Mouse (Mus musculus): ENCODE measurements around the gene Kank1. TPM values are rescaled to one million over a fixed set of nuclear protein-coding genes. Genes with fewer than 3 reads are reported as not detected.

Gene Kank1
- polyA plus RNA-seq, 1 experiment from 2014 or later = 23.0 TPM

- Histone ChIP-seq H3K4me1 (peaks cover 31% of the 10 kb centered on the region), H3K27ac (peak overlapping the region; percentile 81), H3K27me3 (replicated peaks) (0 out of 2 replicates have a peak, but pooled peaks cover 3% of the 10 kb centered on the region), H3K9ac (no peak overlapping the region), H3K4me3 (replicated peaks) (no peak overlapping the region; the same call in 1 of the 2 replicates), H3K9me3 (no peaks in the 10 kb centered on the region), H3K36me3 (no peaks in the 10 kb centered on the region), H3K4me2 (peak overlapping the region; percentile 40)
- peak; percentile 58 for ATAC-seq (ENCODE audit: insufficient read depth, low FRiP score, low read depth)
- 8% methylated on average over 9 of the region's 9 CpGs for WGBS
These were observed 162.9 kb downstream of the Kank1 start for GRCm38 (mm10) chr19:25399511-25400211.

- Histone ChIP-seq H3K4me3 (replicated peaks) (peak overlapping the region; percentile 7), H3K4me1 (peaks cover 29% of the 10 kb centered on the region), H3K36me3 (no peaks in the 10 kb centered on the region), H3K4me2 (peak overlapping the region; percentile 40), H3K9ac (no peak overlapping the region), H3K9me3 (no peaks in the 10 kb centered on the region), H3K27ac (peak overlapping the region; percentile 81), H3K27me3 (replicated peaks) (0 out of 2 replicates have a peak, but pooled peaks cover 3% of the 10 kb centered on the region)
- 21% methylated on average over 13 of the region's 13 CpGs for WGBS
- ATAC-seq (ENCODE audit: insufficient read depth, low FRiP score, low read depth) = peak; percentile 68
These were observed 163.6 kb downstream of the Kank1 start for GRCm38 (mm10) chr19:25400212-25400913.

- Histone ChIP-seq H3K9ac (no peak overlapping the region), H3K9me3 (no peaks in the 10 kb centered on the region), H3K4me1 (peaks cover 33% of the 10 kb centered on the region), H3K4me3 (replicated peaks) (no peak overlapping the region), H3K4me2 (no peak overlapping the region), H3K27me3 (replicated peaks) (0 out of 2 replicates have a peak, but pooled peaks cover 3% of the 10 kb centered on the region), H3K36me3 (no peaks in the 10 kb centered on the region), H3K27ac (peak overlapping the region; percentile 81)
- WGBS = 69% methylated on average over 8 of the region's 8 CpGs
- no peak for ATAC-seq (ENCODE audit: insufficient read depth, low FRiP score, low read depth)
These were observed 164.7 kb downstream of the Kank1 start for GRCm38 (mm10) chr19:25401521-25401920.

GRCm38 (mm10) chr19:25404163-25404562 lies 167.4 kb downstream of the Kank1 start:
- 89% methylated on average over 4 of the region's 4 CpGs for WGBS

GRCm38 (mm10) chr19:25405987-25406386 lies 169.2 kb downstream of the Kank1 start:
- no peaks in the 10 kb centered on the region for H3K9me3 ChIP-seq
- peaks cover 18% of the 10 kb centered on the region for H3K4me1 ChIP-seq
- peak overlapping the region; percentile 80 for H3K27ac ChIP-seq
- H3K9ac ChIP-seq = no peak overlapping the region
- peak overlapping the region; percentile 70 for H3K4me2 ChIP-seq
- peaks cover 20% of the 10 kb centered on the region for H3K36me3 ChIP-seq
- H3K4me3 ChIP-seq (replicated peaks) = peak overlapping the region; percentile 43; the same call in 1 of the 2 replicates
- H3K27me3 ChIP-seq (replicated peaks) = 0 out of 2 replicates have a peak, but pooled peaks cover 3% of the 10 kb centered on the region
- WGBS = 42% methylated on average over 6 of the region's 6 CpGs
- ATAC-seq (ENCODE audit: insufficient read depth, low FRiP score, low read depth) = no peak

More at GRCm38 (mm10) chr19:25404163-25404562, 167.4 kb downstream of the Kank1 start:
- no peak overlapping the region for H3K4me2 ChIP-seq
- no peak for ATAC-seq (ENCODE audit: insufficient read depth, low FRiP score, low read depth)
- H3K9me3 ChIP-seq = no peaks in the 10 kb centered on the region
- H3K36me3 ChIP-seq = 0 out of 2 replicates have a peak, but pooled peaks cover 2% of the 10 kb centered on the region
- peaks cover 36% of the 10 kb centered on the region for H3K4me1 ChIP-seq
- H3K4me3 ChIP-seq (replicated peaks) = no peak overlapping the region
- H3K27me3 ChIP-seq (replicated peaks) = 0 out of 2 replicates have a peak, but pooled peaks cover 3% of the 10 kb centered on the region
- no peak overlapping the region for H3K9ac ChIP-seq
- H3K27ac ChIP-seq = no peak overlapping the region

- WGBS = 2% methylated on average over 28 of the region's 28 CpGs
- H3K4me3 ChIP-seq (replicated peaks) = peak overlapping the region; percentile 43
These were observed 169.9 kb downstream of the Kank1 start for GRCm38 (mm10) chr19:25406481-25407184.

GRCm38 (mm10) chr19:25407185-25407886 lies 170.6 kb downstream of the Kank1 start:
- Histone ChIP-seq H3K4me2 (peak overlapping the region; percentile 70), H3K9me3 (no peaks in the 10 kb centered on the region), H3K4me3 (replicated peaks) (peak overlapping the region; percentile 43), H3K36me3 (peaks cover 24% of the 10 kb centered on the region), H3K9ac (peak overlapping the region; percentile 29; the same call in 1 of the 2 replicates), H3K4me1 (peaks cover 12% of the 10 kb centered on the region; the same call in 1 of the 2 replicates), H3K27me3 (replicated peaks) (no peaks in the 10 kb centered on the region), H3K27ac (peak overlapping the region; percentile 80)
- ATAC-seq (ENCODE audit: insufficient read depth, low FRiP score, low read depth) = peak; percentile 19; the same call in 1 of the 2 replicates
- 4% methylated on average over 10 of the region's 10 CpGs for WGBS

More at GRCm38 (mm10) chr19:25406481-25407184, 169.9 kb downstream of the Kank1 start:
- peaks cover 12% of the 10 kb centered on the region; the same call in 1 of the 2 replicates for H3K4me1 ChIP-seq
- peak overlapping the region; percentile 80 for H3K27ac ChIP-seq
- H3K4me2 ChIP-seq = peak overlapping the region; percentile 70
- H3K36me3 ChIP-seq = peaks cover 22% of the 10 kb centered on the region
- H3K9me3 ChIP-seq = no peaks in the 10 kb centered on the region
- no peaks in the 10 kb centered on the region for H3K27me3 ChIP-seq (replicated peaks)
- peak; percentile 91 for ATAC-seq (ENCODE audit: insufficient read depth, low FRiP score, low read depth)
- H3K9ac ChIP-seq = peak overlapping the region; percentile 29

- H3K4me3 ChIP-seq (replicated peaks) = peak overlapping the region; percentile 43
- H3K27me3 ChIP-seq (replicated peaks) = no peaks in the 10 kb centered on the region
- no peak overlapping the region for H3K9ac ChIP-seq
- H3K4me1 ChIP-seq = peaks cover 12% of the 10 kb centered on the region; the same call in 1 of the 2 replicates
- H3K27ac ChIP-seq = peak overlapping the region; percentile 80
- peaks cover 27% of the 10 kb centered on the region for H3K36me3 ChIP-seq
- peak overlapping the region; percentile 70 for H3K4me2 ChIP-seq
- H3K9me3 ChIP-seq = no peaks in the 10 kb centered on the region
- 5% methylated on average over 6 of the region's 6 CpGs for WGBS
- ATAC-seq (ENCODE audit: insufficient read depth, low FRiP score, low read depth) = no peak
These were observed 171.1 kb downstream of the Kank1 start for GRCm38 (mm10) chr19:25407887-25408236.

GRCm38 (mm10) chr19:25409239-25409638 lies 172.5 kb downstream of the Kank1 start:
- no peak overlapping the region for H3K4me2 ChIP-seq
- 92% methylated on average over 9 of the region's 9 CpGs for WGBS
- no peak overlapping the region for H3K4me3 ChIP-seq (replicated peaks)
- H3K36me3 ChIP-seq = peaks cover 27% of the 10 kb centered on the region
- no peak overlapping the region for H3K9ac ChIP-seq
- H3K27ac ChIP-seq = no peak overlapping the region
- H3K9me3 ChIP-seq = no peaks in the 10 kb centered on the region
- peaks cover 12% of the 10 kb centered on the region; the same call in 1 of the 2 replicates for H3K4me1 ChIP-seq
- no peaks in the 10 kb centered on the region for H3K27me3 ChIP-seq (replicated peaks)
- ATAC-seq (ENCODE audit: insufficient read depth, low FRiP score, low read depth) = no peak

GRCm38 (mm10) chr19:25411353-25411752 lies 174.6 kb downstream of the Kank1 start:
- Histone ChIP-seq H3K4me1 (peaks cover 14% of the 10 kb centered on the region; the same call in 1 of the 2 replicates), H3K4me3 (replicated peaks) (no peak overlapping the region), H3K4me2 (no peak overlapping the region), H3K9me3 (no peaks in the 10 kb centered on the region), H3K27ac (no peak overlapping the region), H3K27me3 (replicated peaks) (no peaks in the 10 kb centered on the region), H3K9ac (no peak overlapping the region), H3K36me3 (peaks cover 27% of the 10 kb centered on the region)
- ATAC-seq (ENCODE audit: insufficient read depth, low FRiP score, low read depth) = no peak
- WGBS = 74% methylated on average over 17 of the region's 17 CpGs

- Histone ChIP-seq H3K9me3 (no peaks in the 10 kb centered on the region), H3K27me3 (replicated peaks) (no peaks in the 10 kb centered on the region), H3K27ac (peak overlapping the region; percentile 62; the same call in 1 of the 2 replicates), H3K4me3 (replicated peaks) (no peak overlapping the region), H3K36me3 (peaks cover 13% of the 10 kb centered on the region), H3K9ac (no peak overlapping the region), H3K4me2 (no peak overlapping the region), H3K4me1 (0 out of 2 replicates have a peak, but pooled peaks cover 5% of the 10 kb centered on the region)
- ATAC-seq (ENCODE audit: insufficient read depth, low FRiP score, low read depth) = no peak
- 28% methylated on average over 5 of the region's 5 CpGs for WGBS
These were observed 178.7 kb downstream of the Kank1 start for GRCm38 (mm10) chr19:25415448-25415847.
